Mouse (Mus musculus) hindbrain, postnatal 0 days (tissue): ENCODE data around the gene Tceal3. TPM values are rescaled to one million over a fixed set of nuclear protein-coding genes. Genes with fewer than 3 reads are reported as not detected.
A peak's percentile ranks its signal among the peaks of the same experiment; 100 is the strongest.
"Not testable (repeated sequence)": the region's sequence is repeated elsewhere in the genome, so short reads cannot be mapped to it uniquely, and the experiment has no call there.

Experiments
- ATAC-seq: fragments of 200-750 bp; cut with Nextera tagmentation; 2 replicates; pipeline ENCODE4 v1.8.0; 2017; ENCODE audit warnings: mild to moderate bottlenecking, moderate TSS enrichment, moderate library complexity
- DNase-seq: peaks from one replicate; pipeline ENCODE4 v3.0.0-alpha.2; 2015; ENCODE audit warnings: low spot score
- H3K27ac ChIP-seq: fragments of 300-500 bp; sonication (generic); 2 replicates; pipeline ENCODE4 v1.5.1; 2014; ENCODE audit warnings: mild to moderate bottlenecking
- H3K27me3 ChIP-seq: fragments of 300-500 bp; sonication (generic); 2 replicates; pipeline ENCODE4 v1.6.1; 2014; ENCODE audit warnings: low read length, mixed read lengths; ENCODE audit not compliant: insufficient read depth
- H3K36me3 ChIP-seq: fragments of 300-500 bp; sonication (generic); 2 replicates; pipeline ENCODE4 v1.6.1; 2014; ENCODE audit warnings: low read length, mixed read lengths; ENCODE audit not compliant: insufficient read depth
- H3K4me1 ChIP-seq: fragments of 300-500 bp; sonication (generic); 2 replicates; pipeline ENCODE4 v1.6.1; 2014; ENCODE audit warnings: antibody characterized with exemption, low read length, mixed read lengths; ENCODE audit not compliant: insufficient read depth
- H3K4me2 ChIP-seq: fragments of 300-500 bp; sonication (generic); 2 replicates; pipeline ENCODE4 v1.6.1; 2014; ENCODE audit warnings: low read depth, mild to moderate bottlenecking, low read length, moderate library complexity, mixed read lengths
- H3K4me3 ChIP-seq: fragments of 300-500 bp; sonication (generic); 2 replicates; pipeline ENCODE4 v1.5.1; 2014; ENCODE audit warnings: low read length
- H3K9ac ChIP-seq: fragments of 300-500 bp; sonication (generic); replicated peaks from 2 replicates; pipeline ENCODE4 v1.6.1; 2014; ENCODE audit warnings: mild to moderate bottlenecking, low read length, moderate library complexity, mixed read lengths
- H3K9me3 ChIP-seq: fragments of 300-500 bp; sonication (generic); 2 replicates; pipeline ENCODE4 v1.6.1; 2016; ENCODE audit warnings: low read length, mixed read lengths
- CTCF ChIP-seq: IDR thresholded peaks from 2 replicates; pipeline ENCODE4 v1.5.1; 2016; ENCODE audit warnings: antibody characterized with exemption, control low read depth, low read depth
- WGBS: fragments of 180-500 bp; shearing (Covaris S2); extraction: QIAGEN DNeasy Blood & Tissue Kit; methylation state at CpG from one replicate; pipeline ENCODE4 v1.1.7; 2014; 5-methylcytosine and 5-hydroxymethylcytosine counted together
- polyA plus RNA-seq: library from polyadenylated mRNA; unstranded; fragments of >200 nt; fragmentation: Nextera tagmentation; extraction: Ambion mirVana; gene quantifications from 2 replicates; pipeline ENCODE4 v1.2.1, GENCODE M21; 2015
- total RNA-seq: library from RNA; depleted of rRNA; stranded (reverse); fragments of >200 nt; gene quantifications from 2 replicates; pipeline ENCODE4 v1.2.3, GENCODE M21; 2014; rRNA removed

The Tceal3 gene
- total and polyA plus RNA-seq, 2 experiments from 2014 or later: 15.4 to 97.8 TPM

DNA sequence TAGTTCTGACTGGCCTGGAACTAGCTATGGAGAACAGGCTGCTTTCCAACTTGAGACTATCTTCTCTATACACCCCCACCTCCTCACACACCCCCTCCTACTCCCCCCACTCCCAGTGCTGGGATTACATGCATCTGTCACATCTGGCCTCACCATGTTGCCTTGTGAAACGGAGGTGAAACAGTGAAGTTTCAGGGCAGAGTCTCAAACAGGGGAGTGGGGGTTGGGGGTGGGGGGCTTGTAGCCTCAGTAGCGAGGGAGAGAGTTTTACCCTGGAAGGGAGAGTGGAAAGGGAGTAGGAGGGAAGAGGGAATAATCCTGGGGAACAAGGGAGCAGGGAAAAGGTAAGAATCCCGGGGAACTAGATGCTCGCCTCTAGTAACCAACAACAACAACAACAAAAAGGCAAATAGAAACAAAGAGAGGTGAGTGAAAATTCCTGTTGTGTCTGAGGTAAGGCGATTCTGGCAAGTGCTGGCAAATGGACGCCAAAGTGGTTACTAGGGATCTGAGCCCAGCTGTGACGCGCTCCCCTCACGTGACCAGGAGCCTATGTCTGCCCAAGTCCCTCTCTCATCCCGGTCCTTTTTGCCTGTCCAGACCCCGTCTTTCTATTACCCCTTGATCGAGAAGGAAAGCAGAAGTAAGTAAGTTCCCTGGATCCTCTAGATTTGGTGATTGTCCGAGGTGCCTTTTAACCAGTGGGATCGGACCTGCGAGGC is 117.0 kb downstream of the Tceal3 start, which contains the start of gene Tceal1:
Gene Tceal1 (plus strand): TSS at position 537 of the 722 bp plus-strand sequence.
- peak within 1 kb of the TSS; percentile 61 for H3K4me2 ChIP-seq
- peak; percentile 95 for ATAC-seq
- WGBS: 22% methylated on average over 15 of the region's 15 CpGs
- H3K4me3 ChIP-seq: peak within 1 kb of the TSS; percentile 44
- peak within 1 kb of the TSS; percentile 64 for H3K9ac ChIP-seq
- H3K36me3 ChIP-seq: no peaks in the 10 kb centered on the region
- peak within 1 kb of the TSS; percentile 86 for H3K27ac ChIP-seq
- DNase-seq: peak; percentile 84
- H3K9me3 ChIP-seq: no peaks in the 10 kb centered on the region
- no peak for TF ChIP-seq CTCF
- H3K27me3 ChIP-seq: no peaks in the 10 kb centered on the region
- H3K4me1 ChIP-seq: no peaks in the 10 kb centered on the region

DNA sequence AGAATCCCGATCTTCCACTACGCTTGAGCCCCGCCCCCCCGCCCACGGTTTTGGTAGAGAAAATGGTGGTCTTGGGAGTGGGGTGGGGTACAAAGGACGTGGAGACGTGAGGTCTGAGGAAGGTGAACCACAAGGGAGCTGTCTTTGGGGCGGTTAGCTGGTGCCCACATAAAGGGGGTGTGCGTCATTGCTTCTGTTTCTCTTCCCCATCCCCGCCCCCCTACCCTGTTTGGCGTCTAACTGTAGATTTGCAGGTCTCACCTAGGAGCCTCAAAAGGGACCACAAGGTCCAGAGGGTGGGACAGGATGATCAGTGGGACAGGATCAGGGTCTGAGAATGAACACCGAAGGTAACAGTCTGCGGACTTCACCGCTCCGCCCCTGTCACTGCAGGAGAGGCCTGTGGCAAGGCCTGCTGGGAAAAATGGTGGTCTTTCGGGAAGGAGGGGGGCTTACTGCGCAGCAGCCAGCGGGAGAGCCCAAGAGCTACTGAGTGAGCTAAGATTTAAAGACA is 117.6 kb downstream of the Tceal3 start:
- ATAC-seq (peak; percentile 89), DNase-seq (peak; percentile 77)
- Histone ChIP-seq H3K4me3 (peak overlapping the region; percentile 44), H3K4me2 (peak overlapping the region; percentile 61), H3K4me1 (no peaks in the 10 kb centered on the region), H3K9ac (peak overlapping the region; percentile 64), H3K36me3 (no peaks in the 10 kb centered on the region), H3K27me3 (no peaks in the 10 kb centered on the region), H3K9me3 (no peaks in the 10 kb centered on the region), H3K27ac (peak overlapping the region; percentile 86)
- WGBS: 21% methylated on average over 18 of the region's 18 CpGs
- no peak for TF ChIP-seq CTCF

DNA sequence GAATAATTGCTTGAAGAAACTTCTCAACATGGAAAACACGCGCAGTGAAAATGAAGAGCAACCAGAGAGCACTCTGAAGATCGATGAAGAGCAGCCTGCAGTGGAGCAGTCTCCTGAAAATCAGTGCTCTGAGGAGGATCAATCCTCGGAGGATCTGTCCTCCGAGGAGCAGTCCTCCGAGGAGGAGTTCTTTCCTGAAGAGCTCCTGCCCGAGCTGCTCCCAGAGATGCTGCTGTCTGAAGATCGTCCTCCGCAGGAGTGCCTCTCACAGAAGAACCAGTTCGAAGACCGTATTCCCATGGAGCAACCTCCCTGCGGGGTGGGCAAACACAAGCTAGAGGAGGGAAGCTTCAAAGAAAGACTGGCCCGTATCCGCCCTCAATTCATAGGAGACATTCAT is 118.1 kb downstream of the Tceal3 start:
- H3K36me3 ChIP-seq: no peaks in the 10 kb centered on the region
- H3K4me3 ChIP-seq: peak overlapping the region; percentile 44
- peak overlapping the region; percentile 61 for H3K4me2 ChIP-seq
- WGBS: 39% methylated on average over 14 of the region's 14 CpGs
- H3K4me1 ChIP-seq: no peaks in the 10 kb centered on the region
- H3K9me3 ChIP-seq: no peaks in the 10 kb centered on the region
- peak overlapping the region; percentile 64 for H3K9ac ChIP-seq
- H3K27ac ChIP-seq: peak overlapping the region; percentile 86
- TF ChIP-seq CTCF: no peak
- DNase-seq (peak; percentile 16), ATAC-seq (peak; percentile 52)
- H3K27me3 ChIP-seq: no peaks in the 10 kb centered on the region

DNA sequence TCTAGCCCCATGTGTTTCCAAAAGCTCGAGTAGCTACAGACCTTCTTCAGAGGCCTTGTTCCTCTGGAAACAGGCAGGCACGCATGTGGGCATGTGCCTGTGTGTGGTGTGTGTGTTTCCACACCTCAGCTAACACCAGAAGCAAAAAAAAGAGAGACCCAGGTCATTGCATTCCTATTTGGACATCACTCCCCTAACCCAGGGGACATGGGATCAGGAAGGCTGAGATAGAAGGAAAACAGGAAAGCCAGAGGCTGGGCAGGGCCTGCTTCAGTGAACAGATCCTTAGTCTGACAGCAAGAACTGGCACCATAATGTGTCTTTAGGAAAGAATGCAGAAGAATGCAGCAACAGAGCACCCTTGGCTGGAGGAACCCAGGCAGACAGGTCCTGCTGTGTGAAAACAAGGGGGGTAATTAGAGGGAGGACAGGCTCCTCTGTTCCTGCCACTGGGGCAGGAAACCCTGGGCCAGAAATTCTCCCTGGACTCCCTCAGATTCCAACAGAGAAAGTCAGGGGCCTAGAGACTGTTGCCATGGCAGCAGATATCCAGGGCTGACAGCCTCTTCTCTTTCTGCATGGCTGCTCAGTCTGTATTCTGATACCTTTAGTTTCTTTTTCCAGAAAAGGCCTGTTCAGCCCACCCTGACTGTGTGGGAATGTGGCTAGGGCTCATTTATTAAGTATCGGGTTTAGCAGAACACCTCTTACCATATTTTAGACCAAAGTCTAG is 124.3 kb downstream of the Tceal3 start:
- not testable (repeated sequence) for H3K4me1 ChIP-seq, DNase-seq, H3K9me3 ChIP-seq, H3K4me3 ChIP-seq, H3K9ac ChIP-seq, H3K4me2 ChIP-seq, H3K36me3 ChIP-seq, H3K27me3 ChIP-seq
- H3K27ac ChIP-seq: peak overlapping the region; percentile 41; the same call in 1 of the 2 replicates
- ATAC-seq: peak; percentile 94
- 34% methylated on average over 3 of the region's 3 CpGs for WGBS

Other genes with a start within 250 kb of the Tceal3 start
- gene Kir3dl1, start 72.8 kb upstream of the Tceal3 start, total RNA-seq: not detected in 2 replicates
- not detected in 2 replicates for gene Kir3dl1, start 72.8 kb upstream of the Tceal3 start, polyA plus RNA-seq
- 0.29 TPM in 1 of 2 replicates, not detected in the other for gene Kir3dl2, start 46.8 kb upstream of the Tceal3 start, total RNA-seq
- gene Kir3dl2, start 46.8 kb upstream of the Tceal3 start, polyA plus RNA-seq: 0.24 and 0.26 TPM in 2 replicates
- 10.6 and 12.3 TPM in 2 replicates for gene Tceal1, start 117.1 kb downstream of the Tceal3 start, total RNA-seq
- gene Tceal1, start 117.1 kb downstream of the Tceal3 start, polyA plus RNA-seq: 22.5 and 26.8 TPM in 2 replicates
- gene Morf4l2, start 152.8 kb downstream of the Tceal3 start, total RNA-seq: 250 and 251 TPM in 2 replicates
- 527 and 536 TPM in 2 replicates for gene Morf4l2, start 152.8 kb downstream of the Tceal3 start, polyA plus RNA-seq
- gene Glra4, start 189.3 kb downstream of the Tceal3 start, total RNA-seq: not detected in 2 replicates
- 0.11 TPM in 1 of 2 replicates, not detected in the other for gene Glra4, start 189.3 kb downstream of the Tceal3 start, polyA plus RNA-seq
- 54.3 and 64.8 TPM in 2 replicates for gene Plp1, start 231.8 kb downstream of the Tceal3 start, total RNA-seq
- 46.2 and 67.2 TPM in 2 replicates for gene Plp1, start 231.8 kb downstream of the Tceal3 start, polyA plus RNA-seq